Mouse (Mus musculus) urinary bladder, adult 18-20 months (tissue): ENCODE data around the gene Isyna1.

Experiments
- DNase-seq, 2 experiments: peaks; one replicate each; pipeline ENCODE4 v3.0.0; 2022; ENCODE audit warnings: low spot score in 2 of 2, mixed read lengths in 2 of 2

The Isyna1 gene

GRCm38 (mm10) chr8:70593961-70594609 is at the start of gene Isyna1:
TSS of gene Isyna1 (plus strand) at chr8:70594373.
- DNase-seq: peak; percentile 80 to 81

- DNase-seq: no peak
Measured at GRCm38 (mm10) chr8:70546412-70546811, 47.8 kb upstream of the Isyna1 start.

GRCm38 (mm10) chr8:70547762-70548161 is 46.4 kb upstream of the Isyna1 start:
- DNase-seq: no peak

- DNase-seq: no peak
Measured at GRCm38 (mm10) chr8:70549412-70550184, 44.6 kb upstream of the Isyna1 start.

- DNase-seq: no peak
Measured at GRCm38 (mm10) chr8:70551558-70552161, 42.5 kb upstream of the Isyna1 start.

- no peak for DNase-seq
Measured at GRCm38 (mm10) chr8:70552836-70553235, 41.3 kb upstream of the Isyna1 start.

GRCm38 (mm10) chr8:70553740-70554139 is 40.4 kb upstream of the Isyna1 start:
- no peak for DNase-seq

- no peak for DNase-seq
Measured at GRCm38 (mm10) chr8:70555079-70555747, 39.0 kb upstream of the Isyna1 start.

GRCm38 (mm10) chr8:70558334-70558733 is 35.8 kb upstream of the Isyna1 start:
- DNase-seq: no peak

GRCm38 (mm10) chr8:70558983-70559382 is 35.2 kb upstream of the Isyna1 start:
- no peak for DNase-seq

- no peak for DNase-seq
Measured at GRCm38 (mm10) chr8:70560096-70560495, 34.1 kb upstream of the Isyna1 start.

- DNase-seq: no peak
Measured at GRCm38 (mm10) chr8:70560564-70560963, 33.6 kb upstream of the Isyna1 start.

GRCm38 (mm10) chr8:70561357-70561756 is 32.8 kb upstream of the Isyna1 start:
- DNase-seq: no peak

GRCm38 (mm10) chr8:70561809-70562535 is 32.2 kb upstream of the Isyna1 start:
- peak; percentile 44 to 61 for DNase-seq

- DNase-seq: no peak
Measured at GRCm38 (mm10) chr8:70562802-70563201, 31.4 kb upstream of the Isyna1 start.

GRCm38 (mm10) chr8:70563763-70564387 is 30.3 kb upstream of the Isyna1 start:
- no peak for DNase-seq

- DNase-seq: no peak
Measured at GRCm38 (mm10) chr8:70564696-70565235, 29.4 kb upstream of the Isyna1 start.

GRCm38 (mm10) chr8:70565561-70565960 is 28.6 kb upstream of the Isyna1 start:
- DNase-seq: no peak

- DNase-seq: no peak
Measured at GRCm38 (mm10) chr8:70570360-70570759, 23.8 kb upstream of the Isyna1 start.

- DNase-seq: no peak
Measured at GRCm38 (mm10) chr8:70570990-70571389, 23.2 kb upstream of the Isyna1 start.

- DNase-seq: no peak
Measured at GRCm38 (mm10) chr8:70574302-70574701, 19.9 kb upstream of the Isyna1 start.
